Mouse (Mus musculus): Measurements from ENCODE around the gene Irs2. TPM values are rescaled to one million over a fixed set of nuclear protein-coding genes. Genes with fewer than 3 reads are reported as not detected.

The Irs2 gene
- 9.4 and 10.9 TPM in 2 replicates for polyA plus RNA-seq (2012; rRNA removed)

GRCm38 (mm10) chr8:11008379-11008775, at the start of gene Irs2:
Irs2 (minus strand) TSS chr8:11008458.

